Mouse (Mus musculus): ENCODE data around the gene Abhd6. TPM values are rescaled to one million over a fixed set of nuclear protein-coding genes. Genes with fewer than 3 reads are reported as not detected.

Abhd6 gene
- total and polyA plus RNA-seq, 3 experiments, result not detected

- H3K27me3 ChIP-seq (ENCODE audit: control insufficient read depth in 1 of 2, insufficient read depth in 2 of 2, low read length in 2 of 2), result no peaks in the 10 kb centered on the region
- no peaks in the 10 kb centered on the region for H3K79me2 ChIP-seq (ENCODE audit: control insufficient read depth, insufficient read depth, low read length, poor library complexity)
- H3K4me3 ChIP-seq (ENCODE audit: control insufficient read depth in 1 of 2, insufficient read depth in 1 of 2, low read depth in 2 of 2, low read length in 2 of 2), result no peak overlapping the region
- H3K9ac ChIP-seq (ENCODE audit: control insufficient read depth, low read depth, low read length, poor library complexity, severe bottlenecking), result no peak overlapping the region
- H3K4me1 ChIP-seq (ENCODE audit: control insufficient read depth in 1 of 2, insufficient read depth in 2 of 2, low read length in 2 of 2), result no peaks in the 10 kb centered on the region
- TF ChIP-seq NELFE (IDR thresholded peaks at IDR 0.05; ENCODE audit: low read depth, low read length) (no peak), USF2 (IDR thresholded peaks at IDR 0.05; ENCODE audit: borderline replicate concordance in 1 of 2, insufficient read depth in 1 of 2, low read depth in 1 of 2, low read length in 2 of 2) (no peak), TBP (IDR thresholded peaks at IDR 0.05; ENCODE audit: low read depth, low read length) (no peak), EP300 (IDR thresholded peaks at IDR 0.05; ENCODE audit: low read depth in 1 of 2, low read length in 2 of 2) (no peak)
- no peak for DNase-seq (ENCODE audit: low read depth, low spot score)
- H3K36me3 ChIP-seq (ENCODE audit: control insufficient read depth in 1 of 2, insufficient read depth in 2 of 2, low read length in 2 of 2), result no peaks in the 10 kb centered on the region
- H3K9me3 ChIP-seq (replicated peaks; ENCODE audit: insufficient read depth, low read length), result no peaks in the 10 kb centered on the region
- H3K27ac ChIP-seq (ENCODE audit: control insufficient read depth, low read depth, low read length), result no peak overlapping the region
Measured at GRCm38 (mm10) chr14:7977471-7977870, 25.2 kb upstream of the Abhd6 start.

- no peaks in the 10 kb centered on the region for H3K4me1 ChIP-seq (ENCODE audit: control insufficient read depth in 1 of 2, insufficient read depth in 2 of 2, low read length in 2 of 2)
- DNase-seq (ENCODE audit: low read depth, low spot score), result no peak
- no peaks in the 10 kb centered on the region for H3K36me3 ChIP-seq (ENCODE audit: control insufficient read depth in 1 of 2, insufficient read depth in 2 of 2, low read length in 2 of 2)
- no peaks in the 10 kb centered on the region for H3K79me2 ChIP-seq (ENCODE audit: control insufficient read depth, insufficient read depth, low read length, poor library complexity)
- no peaks in the 10 kb centered on the region for H3K9me3 ChIP-seq (replicated peaks; ENCODE audit: insufficient read depth, low read length)
- no peak overlapping the region for H3K9ac ChIP-seq (ENCODE audit: control insufficient read depth, low read depth, low read length, poor library complexity, severe bottlenecking)
- H3K4me3 ChIP-seq (ENCODE audit: control insufficient read depth in 1 of 2, insufficient read depth in 1 of 2, low read depth in 2 of 2, low read length in 2 of 2), result no peak overlapping the region
- H3K27ac ChIP-seq (ENCODE audit: control insufficient read depth, low read depth, low read length), result no peak overlapping the region
- TF ChIP-seq RAD21 (IDR thresholded peaks at IDR 0.05; ENCODE audit: low read depth, low read length) (no peak), MAFK (IDR thresholded peaks at IDR 0.05; ENCODE audit: borderline replicate concordance, low read depth, low read length) (no peak), TAL1 (IDR thresholded peaks at IDR 0.05; ENCODE audit: low read length) (no peak), ZKSCAN1 (IDR thresholded peaks at IDR 0.05; ENCODE audit: low read depth, low read length) (no peak), MEF2A (IDR thresholded peaks at IDR 0.05; ENCODE audit: extremely low read depth, insufficient replicate concordance, low read depth, low read length, poor library complexity, severe bottlenecking) (no peak), NELFE (IDR thresholded peaks at IDR 0.05; ENCODE audit: low read depth, low read length) (no peak), KAT2A (conservative IDR thresholded peaks at IDR 0.05; ENCODE audit: low read depth, low read length) (no peak), MYC (IDR thresholded peaks at IDR 0.05; ENCODE audit: low read depth, low read length) (no peak), POLR2AphosphoS2 (IDR thresholded peaks at IDR 0.05; ENCODE audit: low read length) (no peak), POLR2AphosphoS5 (IDR thresholded peaks at IDR 0.05; ENCODE audit: borderline replicate concordance, low read depth, low read length) (no peak)
- H3K27me3 ChIP-seq (ENCODE audit: control insufficient read depth in 1 of 2, insufficient read depth in 2 of 2, low read length in 2 of 2), result no peaks in the 10 kb centered on the region; a peak in 1 of 4 replicates
Measured at GRCm38 (mm10) chr14:7978183-7978582, 24.5 kb upstream of the Abhd6 start.

GRCm38 (mm10) chr14:7981226-7981625 lies 21.5 kb upstream of the Abhd6 start:
- Histone ChIP-seq H3K4me1 (ENCODE audit: control insufficient read depth in 1 of 2, insufficient read depth in 2 of 2, low read length in 2 of 2) (no peaks in the 10 kb centered on the region), H3K9me3 (replicated peaks; ENCODE audit: insufficient read depth, low read length) (no peaks in the 10 kb centered on the region), H3K27ac (ENCODE audit: control insufficient read depth, low read depth, low read length) (no peak overlapping the region), H3K36me3 (ENCODE audit: control insufficient read depth in 1 of 2, insufficient read depth in 2 of 2, low read length in 2 of 2) (no peaks in the 10 kb centered on the region), H3K79me2 (ENCODE audit: control insufficient read depth, insufficient read depth, low read length, poor library complexity) (no peaks in the 10 kb centered on the region), H3K27me3 (ENCODE audit: control insufficient read depth in 1 of 2, insufficient read depth in 2 of 2, low read length in 2 of 2) (no peaks in the 10 kb centered on the region; a peak in 1 of 4 replicates), H3K9ac (ENCODE audit: control insufficient read depth, low read depth, low read length, poor library complexity, severe bottlenecking) (no peak overlapping the region), H3K4me3 (ENCODE audit: control insufficient read depth in 1 of 2, insufficient read depth in 1 of 2, low read depth in 2 of 2, low read length in 2 of 2) (no peak overlapping the region)
- TF ChIP-seq NRF1 (IDR thresholded peaks at IDR 0.05; ENCODE audit: insufficient read depth, low read depth, low read length, poor library complexity, severe bottlenecking) (no peak), MAX (IDR thresholded peaks at IDR 0.05; ENCODE audit: low read length) (no peak), POLR2AphosphoS5 (IDR thresholded peaks at IDR 0.05; ENCODE audit: borderline replicate concordance, low read depth, low read length) (no peak), POLR2AphosphoS2 (IDR thresholded peaks at IDR 0.05; ENCODE audit: low read length) (no peak), MEF2A (IDR thresholded peaks at IDR 0.05; ENCODE audit: extremely low read depth, insufficient replicate concordance, low read depth, low read length, poor library complexity, severe bottlenecking) (no peak), CHD2 (IDR thresholded peaks at IDR 0.05; ENCODE audit: low read length) (no peak), MYC (IDR thresholded peaks at IDR 0.05; ENCODE audit: low read depth, low read length) (no peak), E2F4 (IDR thresholded peaks at IDR 0.05; ENCODE audit: borderline replicate concordance, low read depth, low read length) (no peak), ZMIZ1 (IDR thresholded peaks at IDR 0.05; ENCODE audit: low read depth, low read length) (no peak), SIN3A (IDR thresholded peaks at IDR 0.05; ENCODE audit: low read length) (no peak), TBP (IDR thresholded peaks at IDR 0.05; ENCODE audit: low read depth, low read length) (no peak), NELFE (IDR thresholded peaks at IDR 0.05; ENCODE audit: low read depth, low read length) (no peak), TAL1 (IDR thresholded peaks at IDR 0.05; ENCODE audit: low read length) (no peak), ETS1 (IDR thresholded peaks at IDR 0.05; ENCODE audit: low read depth, low read length) (no peak), POLR2A (IDR thresholded peaks at IDR 0.05; ENCODE audit: control insufficient read depth in 1 of 2, insufficient read depth in 1 of 2, low read depth in 1 of 2, low read length in 2 of 2, poor library complexity in 1 of 2) (no peak), UBTF (IDR thresholded peaks at IDR 0.05; ENCODE audit: borderline replicate concordance, insufficient read depth, low read depth, low read length) (no peak), SMC3 (IDR thresholded peaks at IDR 0.05; ENCODE audit: low read depth, low read length) (no peak), RCOR1 (IDR thresholded peaks at IDR 0.05; ENCODE audit: low read depth, low read length) (no peak)
- DNase-seq (ENCODE audit: low read depth, low spot score), result no peak
